Mouse (Mus musculus) MEL (cell line): ENCODE measurements around the gene Fbxo5. TPM values are rescaled to one million over a fixed set of nuclear protein-coding genes. Genes with fewer than 3 reads are reported as not detected.
A peak's percentile ranks its signal among the peaks of the same experiment; 100 is the strongest.

Experiments used
- DNase-seq: peaks from one replicate; pipeline ENCODE4 v3.0.0; 2011; ENCODE audit warnings: low read depth, low spot score
- H3K27ac ChIP-seq: 2 replicates; pipeline ENCODE4 v1.5.1; 2012; ENCODE audit warnings: low read depth, mild to moderate bottlenecking, control low read depth, low read length, moderate library complexity; ENCODE audit not compliant: control insufficient read depth
- H3K27me3 ChIP-seq, 2 experiments: fragments of 150-350 bp in 1 of 2; sonication (generic) in 1 of 2; 2 replicates each; pipeline ENCODE4 v1.6.1; 2012; ENCODE audit warnings: low read length in 2 of 2, mild to moderate bottlenecking in 2 of 2, improper control_type of control experiment in 1 of 2, moderate library complexity in 1 of 2; ENCODE audit not compliant: insufficient read depth in 2 of 2, control insufficient read depth in 1 of 2
- H3K36me3 ChIP-seq, 2 experiments: 2 replicates each; pipeline ENCODE4 v1.6.1; 2012 to 2014; ENCODE audit warnings: low read length in 2 of 2, improper control_type of control experiment in 1 of 2, inconsistent platforms in 1 of 2, mild to moderate bottlenecking in 1 of 2; ENCODE audit not compliant: insufficient read depth in 2 of 2, control insufficient read depth in 1 of 2
- H3K4me1 ChIP-seq, 2 experiments: fragments of 150-350 bp in 1 of 2; sonication (generic) in 1 of 2; 2 replicates each; pipeline ENCODE4 v1.6.1; 2012; ENCODE audit warnings: low read length in 2 of 2, improper control_type of control experiment in 1 of 2, mild to moderate bottlenecking in 1 of 2; ENCODE audit not compliant: insufficient read depth in 2 of 2, control insufficient read depth in 1 of 2
- H3K4me3 ChIP-seq, 2 experiments: fragments of 150-350 bp in 1 of 2; sonication (generic) in 1 of 2; 2 replicates each; pipeline ENCODE4 v1.5.1; 2012; ENCODE audit warnings: low read depth in 2 of 2, low read length in 2 of 2, mild to moderate bottlenecking in 2 of 2, moderate library complexity in 2 of 2, control low read depth in 1 of 2, improper control_type of control experiment in 1 of 2; ENCODE audit not compliant: control insufficient read depth in 1 of 2, insufficient read depth in 1 of 2
- H3K79me2 ChIP-seq: 2 replicates; pipeline ENCODE4 v1.6.1; 2012; ENCODE audit warnings: mild to moderate bottlenecking, low read length, moderate library complexity; ENCODE audit not compliant: control insufficient read depth, poor library complexity, insufficient read depth
- H3K9ac ChIP-seq: 2 replicates; pipeline ENCODE4 v1.6.1; 2012; ENCODE audit warnings: low read depth, mild to moderate bottlenecking, control low read depth, low read length, moderate library complexity; ENCODE audit not compliant: control insufficient read depth, poor library complexity, severe bottlenecking
- H3K9me3 ChIP-seq: fragments of 150-350 bp; sonication (generic); replicated peaks from 2 replicates; pipeline ENCODE4 v1.6.1; 2012; ENCODE audit warnings: mild to moderate bottlenecking, low read length, improper control_type of control experiment, moderate library complexity; ENCODE audit not compliant: insufficient read depth
- E2F4 ChIP-seq: IDR thresholded peaks from 2 replicates; pipeline ENCODE4 v1.6.1; 2011; ENCODE audit warnings: low read depth, low read length, improper control_type of control experiment, borderline replicate concordance
- ELF1 ChIP-seq: IDR thresholded peaks from 2 replicates; pipeline ENCODE4 v1.6.1; 2014; ENCODE audit warnings: low read depth, mild to moderate bottlenecking, inconsistent platforms, low read length, improper control_type of control experiment, moderate library complexity
- EP300 ChIP-seq, 2 experiments: IDR thresholded peaks; 2 replicates each; pipeline ENCODE4 v1.6.1; 2011; ENCODE audit warnings: improper control_type of control experiment in 2 of 2, low read length in 2 of 2, low read depth in 1 of 2, mild to moderate bottlenecking in 1 of 2
- ETS1 ChIP-seq: IDR thresholded peaks from 2 replicates; pipeline ENCODE4 v1.6.1; 2012; ENCODE audit warnings: low read depth, mild to moderate bottlenecking, inconsistent platforms, low read length, improper control_type of control experiment, moderate library complexity
- GABPA ChIP-seq: IDR thresholded peaks from 2 replicates; pipeline ENCODE4 v1.6.1; 2012; ENCODE audit warnings: low read depth, mild to moderate bottlenecking, inconsistent platforms, low read length, improper control_type of control experiment, moderate library complexity
- HCFC1 ChIP-seq: IDR thresholded peaks from 2 replicates; pipeline ENCODE4 v1.6.1; 2012; ENCODE audit warnings: low read depth, mild to moderate bottlenecking, inconsistent platforms, low read length, improper control_type of control experiment, moderate library complexity
- KAT2A ChIP-seq: conservative IDR thresholded peaks from 2 replicates; pipeline ENCODE4 v1.6.1; 2012; ENCODE audit warnings: low read depth, low read length, improper control_type of control experiment, inconsistent platforms
- MAFK ChIP-seq: IDR thresholded peaks from 2 replicates; pipeline ENCODE4 v1.6.1; 2011; ENCODE audit warnings: low read depth, mild to moderate bottlenecking, low read length, improper control_type of control experiment, borderline replicate concordance
- MYB ChIP-seq: IDR thresholded peaks from 2 replicates; pipeline ENCODE4 v1.6.1; 2011; ENCODE audit warnings: mild to moderate bottlenecking, low read depth, low read length, improper control_type of control experiment
- MYC ChIP-seq: IDR thresholded peaks from 2 replicates; pipeline ENCODE4 v1.6.1; 2011; ENCODE audit warnings: low read depth, mild to moderate bottlenecking, low read length, improper control_type of control experiment, moderate library complexity
- NELFE ChIP-seq: IDR thresholded peaks from 2 replicates; pipeline ENCODE4 v1.6.1; 2011; ENCODE audit warnings: low read depth, low read length, improper control_type of control experiment
- NRF1 ChIP-seq: IDR thresholded peaks from 2 replicates; pipeline ENCODE4 v1.6.1; 2014; ENCODE audit warnings: low read depth, mild to moderate bottlenecking, inconsistent platforms, low read length, improper control_type of control experiment, moderate library complexity; ENCODE audit not compliant: poor library complexity, insufficient read depth, severe bottlenecking
- POLR2A ChIP-seq, 2 experiments: IDR thresholded peaks; 2 replicates each; pipeline ENCODE4 v1.6.1; 2011 to 2012; ENCODE audit warnings: low read length in 2 of 2, mild to moderate bottlenecking in 2 of 2, control low read depth in 1 of 2, improper control_type of control experiment in 1 of 2, low read depth in 1 of 2, moderate library complexity in 1 of 2; ENCODE audit not compliant: control insufficient read depth in 1 of 2, insufficient read depth in 1 of 2, poor library complexity in 1 of 2
- RCOR1 ChIP-seq: IDR thresholded peaks from 2 replicates; pipeline ENCODE4 v1.6.1; 2012; ENCODE audit warnings: low read depth, mild to moderate bottlenecking, inconsistent platforms, low read length, improper control_type of control experiment
- SIN3A ChIP-seq: IDR thresholded peaks from 2 replicates; pipeline ENCODE4 v1.6.1; 2012; ENCODE audit warnings: low read length, improper control_type of control experiment, inconsistent platforms
- SMC3 ChIP-seq: IDR thresholded peaks from 2 replicates; pipeline ENCODE4 v1.6.1; 2011; ENCODE audit warnings: low read depth, low read length, improper control_type of control experiment
- TAL1 ChIP-seq: IDR thresholded peaks from 2 replicates; pipeline ENCODE4 v1.6.1; 2012; ENCODE audit warnings: mild to moderate bottlenecking, inconsistent platforms, low read length, moderate library complexity, mixed read lengths
- TBP ChIP-seq: IDR thresholded peaks from 2 replicates; pipeline ENCODE4 v1.8.0; 2011; ENCODE audit warnings: low read depth, low read length, improper control_type of control experiment
- USF1 ChIP-seq: IDR thresholded peaks from 2 replicates; pipeline ENCODE4 v1.6.1; 2014; ENCODE audit warnings: low read depth, mild to moderate bottlenecking, inconsistent platforms, low read length, improper control_type of control experiment, moderate library complexity
- USF2 ChIP-seq, 2 experiments: IDR thresholded peaks; 2 replicates each; pipeline ENCODE4 v1.6.1; 2011 to 2012; ENCODE audit warnings: improper control_type of control experiment in 2 of 2, low read length in 2 of 2, borderline replicate concordance in 1 of 2, inconsistent platforms in 1 of 2, low read depth in 1 of 2, mild to moderate bottlenecking in 1 of 2; ENCODE audit not compliant: insufficient read depth in 1 of 2
- ZMIZ1 ChIP-seq: IDR thresholded peaks from 2 replicates; pipeline ENCODE4 v1.6.1; 2012; ENCODE audit warnings: low read depth, mild to moderate bottlenecking, inconsistent platforms, low read length, improper control_type of control experiment, moderate library complexity
- polyA plus RNA-seq, 2 experiments: library from polyadenylated mRNA; stranded (reverse) in 1 of 2; unstranded in 1 of 2; fragments of >175 nt in 1 of 2; fragments of >200 nt in 1 of 2; gene quantifications; 2 replicates each; pipeline versions ENCODE4 v1.2.1 to v1.2.4; 2012; ENCODE audit warnings: low replicate concordance in 2 of 2, low read depth in 1 of 2; ENCODE audit not compliant: insufficient read length in 2 of 2, insufficient read depth in 1 of 2, missing spikeins in 1 of 2
- total RNA-seq: library from RNA; depleted of rRNA; stranded (reverse); fragments of 300-350 nt; gene quantifications from 2 replicates; pipeline ENCODE4 v1.2.3, GENCODE M21; 2012; rRNA removed

Fbxo5 gene
- total RNA-seq (41.0 and 48.7 TPM in 2 replicates), polyA plus RNA-seq (1,000 to 10,000 TPM in 1 of 2 experiments, 10 to 100 TPM in 1; 36.1 to 1,320 TPM)

DNA sequence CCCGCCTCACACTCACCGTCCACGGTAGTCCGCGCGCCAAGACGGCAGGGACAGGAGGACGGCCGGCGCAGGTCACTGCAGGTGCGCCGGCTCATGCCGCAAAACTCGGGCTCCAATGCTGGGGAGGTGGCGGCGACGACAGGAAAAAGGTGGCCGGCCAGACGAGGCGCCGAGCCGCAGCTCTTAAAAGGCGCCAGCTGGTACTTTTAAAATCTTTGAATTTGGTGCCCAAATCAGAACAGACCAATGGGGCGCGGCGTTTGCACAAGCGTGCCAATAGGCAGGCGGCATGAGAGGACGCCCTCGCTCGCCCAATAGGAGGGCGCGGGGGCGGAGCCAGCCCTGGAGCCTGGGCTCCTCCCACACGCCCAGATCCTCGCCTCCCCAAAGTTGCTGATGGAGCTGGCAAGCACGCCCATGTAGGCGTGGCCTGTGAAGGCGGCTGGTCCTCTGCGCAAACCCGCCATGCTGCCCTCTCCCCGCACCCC is at the start of gene Fbxo5:
TSS of gene Fbxo5 (minus strand) at position 358 of the 488 bp plus-strand sequence.
- peaks cover 39% of the 10 kb centered on the region for H3K79me2 ChIP-seq
- H3K9me3 ChIP-seq: no peaks in the 10 kb centered on the region
- peaks cover 0 to 17% of the 10 kb centered on the region in 2 experiments; a peak in 2 of 4 replicates for H3K4me1 ChIP-seq
- H3K36me3 ChIP-seq: peaks cover 13 to 40% of the 10 kb centered on the region in 2 experiments
- no peaks in the 10 kb centered on the region for H3K27me3 ChIP-seq
- peak within 1 kb of the TSS; percentile 93 for H3K27ac ChIP-seq
- TF ChIP-seq USF1 (no peak), ZMIZ1 (peak; percentile 62), KAT2A (no peak), NRF1 (no peak), MAFK (no peak), HCFC1 (no peak), TBP (peak; percentile 88), ETS1 (0 out of 2 replicates have a peak, but pooled peaks have one; percentile 29), NELFE (peak; percentile 62), GABPA (no peak), SMC3 (no peak), MYB (no peak), RCOR1 (no peak; the same call in 1 of the 2 replicates), ELF1 (no peak), USF2 (IDR thresholded peaks at IDR 0.05; ENCODE audit: borderline replicate concordance in 1 of 2, insufficient read depth in 1 of 2, low read depth in 1 of 2, low read length in 2 of 2) (no peak), EP300 (IDR thresholded peaks at IDR 0.05; ENCODE audit: low read depth in 1 of 2, low read length in 2 of 2) (no peak), E2F4 (peak; percentile 73), POLR2A (IDR thresholded peaks at IDR 0.05; ENCODE audit: control insufficient read depth in 1 of 2, insufficient read depth in 1 of 2, low read depth in 1 of 2, low read length in 2 of 2, poor library complexity in 1 of 2) (peak; percentile 78 to 79), MYC (peak; percentile 36; the same call in 1 of the 2 replicates), SIN3A (peak; percentile 90), TAL1 (no peak)
- peak; percentile 98 for DNase-seq
- peak within 1 kb of the TSS; percentile 96 for H3K9ac ChIP-seq
- H3K4me3 ChIP-seq: peak within 1 kb of the TSS; percentile 60 to 89
